In genomic region chr3:122202307-122202732, GRCm38 (mm10) we compare ENCODE assay signal across 13 mouse cellular contexts. TPM values are rescaled to one million over a fixed set of nuclear protein-coding genes. Genes with fewer than 3 reads are reported as not detected.
A peak's percentile ranks its signal among the peaks of the same experiment; 100 is the strongest.
DNase-seq lines count a peak whose midpoint lies in the region; ATAC-seq lines count a peak whose summit lies in the region.
"Had no signal": no experiment of that assay in that cellular context is flagged by ENCODE, and none has a peak within 500 bp of the region (broad histone marks: within the 10 kb centered on the region; RNA-seq: fewer than 3 reads in every experiment).

No protein-coding gene starts in this region.

- no peak overlapping the region for H3K27ac ChIP-seq in embryonic facial prominence, embryonic 14.5 days (replicated peaks; ENCODE audit: low read depth, low read length)
- H3K27ac ChIP-seq in hindbrain, embryonic 14.5 days = no peak overlapping the region
- H3K27ac ChIP-seq: midbrain, embryonic 12.5 days had no signal

- H3K4me2 ChIP-seq in embryonic facial prominence, embryonic 14.5 days (ENCODE audit: low read depth, low read length) = no peak overlapping the region
- no peak overlapping the region for H3K4me2 ChIP-seq in hindbrain, embryonic 14.5 days (replicated peaks)
- H3K4me2 ChIP-seq: heart, embryonic 11.5 days; liver, embryonic 11.5 days; midbrain, embryonic 12.5 days had no signal

- no peaks in the 10 kb centered on the region for H3K9me3 ChIP-seq in embryonic facial prominence, embryonic 14.5 days (ENCODE audit: control insufficient read depth, low read length)
- H3K9me3 ChIP-seq in hindbrain, embryonic 14.5 days (ENCODE audit: control insufficient read depth, low read length) = no peaks in the 10 kb centered on the region
- H3K9me3 ChIP-seq: midbrain, embryonic 12.5 days had no signal

- DNase-seq in spleen, postnatal 36 days (ENCODE audit: low spot score in 2 of 2) = peak; percentile 3 to 9
- DNase-seq in spleen, postnatal 4 days (ENCODE audit: low spot score in 2 of 2) = no peak
- DNase-seq in embryonic facial prominence, embryonic 14.5 days (ENCODE audit: low spot score) = peak; percentile 72
- DNase-seq in hindbrain, embryonic 14.5 days (ENCODE audit: low spot score) = no peak
- DNase-seq in gastrocnemius, postnatal 4 days (ENCODE audit: low spot score in 2 of 2) = no peak
- DNase-seq in frontal cortex, adult 2 months (ENCODE audit: extremely low spot score in 1 of 2, low spot score in 1 of 2) = no peak
- DNase-seq: kidney, postnatal 10 days; right cerebral cortex, adult 18-20 months had no signal

- no peaks in the 10 kb centered on the region for H3K36me3 ChIP-seq in embryonic facial prominence, embryonic 14.5 days (ENCODE audit: control insufficient read depth, insufficient read depth, low read length)
- H3K36me3 ChIP-seq in hindbrain, embryonic 14.5 days (replicated peaks; ENCODE audit: control insufficient read depth, insufficient read depth) = no peaks in the 10 kb centered on the region
- H3K36me3 ChIP-seq: midbrain, embryonic 12.5 days had no signal

- peaks cover 8% of the 10 kb centered on the region; the same call in 1 of the 2 replicates for H3K4me1 ChIP-seq in embryonic facial prominence, embryonic 14.5 days (ENCODE audit: control insufficient read depth, insufficient read depth, low read length)
- H3K4me1 ChIP-seq in hindbrain, embryonic 14.5 days (replicated peaks; ENCODE audit: control insufficient read depth, insufficient read depth, low read length) = no peaks in the 10 kb centered on the region

- 10% methylated on average over 4 of the region's 5 CpGs for WGBS in embryonic facial prominence, embryonic 14.5 days
- 27% methylated on average over 5 of the region's 5 CpGs for WGBS in hindbrain, embryonic 14.5 days

- 0 out of 2 replicates have a peak overlapping the region, but pooled peaks have one; percentile 10 for H3K9ac ChIP-seq in embryonic facial prominence, embryonic 14.5 days (ENCODE audit: low read depth, low read length)
- no peak overlapping the region for H3K9ac ChIP-seq in hindbrain, embryonic 14.5 days
- H3K9ac ChIP-seq: midbrain, embryonic 12.5 days had no signal

- ATAC-seq in embryonic facial prominence, embryonic 14.5 days (ENCODE audit: low read depth) = peak; percentile 79
- ATAC-seq in megakaryocyte progenitor cell, adult 5-6 weeks (replicated peaks; ENCODE audit: poor library complexity) = peak; percentile 32; the same call in 1 of the 2 replicates
- no peak for ATAC-seq in granulocyte monocyte progenitor cell, adult 5-6 weeks (replicated peaks; ENCODE audit: poor library complexity, severe bottlenecking)
- ATAC-seq in hindbrain, embryonic 14.5 days (ENCODE audit: low FRiP score) = no peak

- no peak overlapping the region for H3K4me3 ChIP-seq in embryonic facial prominence, embryonic 14.5 days (ENCODE audit: low read depth, low read length)
- H3K4me3 ChIP-seq in hindbrain, embryonic 14.5 days (replicated peaks; ENCODE audit: low read length) = no peak overlapping the region
- H3K4me3 ChIP-seq: midbrain, embryonic 12.5 days had no signal

- H3K27me3 ChIP-seq in embryonic facial prominence, embryonic 14.5 days (replicated peaks; ENCODE audit: control insufficient read depth, insufficient read depth, low read length) = no peaks in the 10 kb centered on the region
- no peaks in the 10 kb centered on the region for H3K27me3 ChIP-seq in hindbrain, embryonic 14.5 days (ENCODE audit: control insufficient read depth, insufficient read depth, low read length)
- H3K27me3 ChIP-seq: midbrain, embryonic 12.5 days had no signal

RNA-seq across cellular contexts. Expression of gene Gclm, which starts 43.0 kb away (rescaled TPM):
- 62.0 and 76.0 TPM in 2 replicates for polyA plus RNA-seq in embryonic facial prominence, embryonic 14.5 days (2014; fragmentation: Nextera tagmentation; extraction: Ambion mirVana)
- total RNA-seq in megakaryocyte progenitor cell, adult 5-6 weeks (2015) = 171 and 190 TPM in 2 replicates
- total RNA-seq in megakaryocyte progenitor cell, adult 5-6 weeks (2017) = 37.9 and 44.2 TPM in 2 replicates
- 74.4 and 94.6 TPM in 2 replicates for total RNA-seq in granulocyte monocyte progenitor cell, adult 5-6 weeks (2014; fragmentation: Nextera tagmentation)
- total RNA-seq in granulocyte monocyte progenitor cell, adult 5-6 weeks (2017) = 37.8 and 46.7 TPM in 2 replicates
- polyA plus RNA-seq in hindbrain, embryonic 14.5 days (2014; fragmentation: Nextera tagmentation; extraction: Ambion mirVana) = 56.6 and 61.4 TPM in 2 replicates
- total RNA-seq in gastrocnemius, postnatal 4 days (2021) = 10 to 100 TPM; 38.9 to 43.2 TPM
- 38.2 and 43.4 TPM in 2 replicates for polyA plus RNA-seq in frontal cortex, adult 2 months (2012; rRNA removed)

Comparison
In these comparisons a context has a peak if more than half of its experiments do, and no peak if none do; other contexts are left out.
1. DNase-seq: peak in spleen, postnatal 36 days (2 of 2) and embryonic facial prominence, embryonic 14.5 days (single experiment); none in spleen, postnatal 4 days (0 of 2), hindbrain, embryonic 14.5 days (single experiment), gastrocnemius, postnatal 4 days (0 of 2) and frontal cortex, adult 2 months (0 of 2).
2. ATAC-seq: peak in embryonic facial prominence, embryonic 14.5 days (single experiment) and megakaryocyte progenitor cell, adult 5-6 weeks (single experiment); none in granulocyte monocyte progenitor cell, adult 5-6 weeks (single experiment) and hindbrain, embryonic 14.5 days (single experiment).